ENCODE assay signal across 12 mouse cellular contexts in genomic region chr10:68257358-68258056, GRCm38 (mm10).
"Had no signal": no experiment of that assay in that cellular context is flagged by ENCODE, and none has a peak within 500 bp of the region (broad histone marks: within the 10 kb centered on the region; RNA-seq: fewer than 3 reads in every experiment).

No protein-coding gene starts in this region.

- H3K4me3 ChIP-seq: limb, embryonic 15.5 days; liver, embryonic 13.5 days; midbrain, embryonic 12.5 days had no signal

- H3K27me3 ChIP-seq: limb, embryonic 15.5 days; liver, embryonic 13.5 days; midbrain, embryonic 12.5 days had no signal

- H3K4me1 ChIP-seq: midbrain, embryonic 12.5 days had no signal

- H3K4me2 ChIP-seq: limb, embryonic 15.5 days; liver, embryonic 13.5 days; midbrain, embryonic 12.5 days had no signal

- DNase-seq: kidney, adult 9 months; kidney, postnatal 36 days; layer of hippocampus, adult 9-11 months; layer of hippocampus, postnatal 36 days; liver, embryonic 13.5 days; lung, adult 18-20 months; thymus, adult 2 months; thymus, postnatal 25 days had no signal

- ATAC-seq: midbrain, embryonic 16.5 days had no signal

- H3K9me3 ChIP-seq: limb, embryonic 15.5 days; liver, embryonic 13.5 days; midbrain, embryonic 12.5 days had no signal

- H3K27ac ChIP-seq: kidney, postnatal 0 days; limb, embryonic 15.5 days; liver, embryonic 13.5 days; midbrain, embryonic 12.5 days had no signal

- H3K36me3 ChIP-seq: liver, embryonic 13.5 days; midbrain, embryonic 12.5 days had no signal

- H3K9ac ChIP-seq: limb, embryonic 15.5 days; liver, embryonic 13.5 days; midbrain, embryonic 12.5 days had no signal
